Comparison of ENCODE assay signal across 40 mouse cellular contexts in the genomic region with DNA sequence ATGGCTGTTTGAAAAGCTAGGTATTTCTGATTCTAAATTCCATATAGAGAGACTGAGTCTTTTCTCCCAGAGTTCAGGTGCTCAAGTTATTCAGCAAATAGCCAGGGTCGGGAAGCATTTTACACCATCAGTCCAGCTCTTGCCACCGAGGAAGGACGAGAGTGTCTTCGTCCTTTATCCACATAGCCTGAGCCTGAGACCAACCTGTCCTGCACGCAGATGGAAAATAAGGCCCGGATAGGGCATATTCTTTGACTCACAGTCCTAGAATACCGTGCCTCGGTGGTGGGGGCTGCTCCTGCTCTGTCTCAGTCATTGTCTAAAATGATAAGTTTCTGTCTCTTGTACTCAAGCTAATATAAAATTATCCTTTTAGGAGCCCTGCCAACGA. TPM values are rescaled to one million over a fixed set of nuclear protein-coding genes. Genes with fewer than 3 reads are reported as not detected.
"Had no signal": no experiment of that assay in that cellular context is flagged by ENCODE, and none has a peak within 500 bp of the region (broad histone marks: within the 10 kb centered on the region; RNA-seq: fewer than 3 reads in every experiment).

No protein-coding gene starts in this region.

- H3K27ac ChIP-seq: left cerebral cortex, adult 2 months; limb, embryonic 10.5 days; limb, embryonic 12.5 days; limb, embryonic 13.5 days; limb, embryonic 15.5 days; liver, embryonic 12.5 days; liver, embryonic 13.5 days; liver, embryonic 14.5 days; liver, embryonic 15.5 days; lung, embryonic 15.5 days; macrophage; midbrain, embryonic 10.5 days; midbrain, embryonic 12.5 days; midbrain, embryonic 13.5 days; midbrain, embryonic 15.5 days; neural tube, embryonic 12.5 days had no signal

- H3K27me3 ChIP-seq: limb, embryonic 13.5 days; limb, embryonic 15.5 days; liver, embryonic 12.5 days; liver, embryonic 13.5 days; liver, embryonic 15.5 days; lung, embryonic 15.5 days; megakaryocyte, embryonic 14.5 days; neural tube, embryonic 12.5 days had no signal

- H3K36me3 ChIP-seq: limb, embryonic 10.5 days; limb, embryonic 12.5 days; limb, embryonic 13.5 days; limb, embryonic 15.5 days; liver, embryonic 12.5 days; liver, embryonic 13.5 days; liver, embryonic 15.5 days; lung, embryonic 15.5 days; midbrain, embryonic 10.5 days; midbrain, embryonic 12.5 days; midbrain, embryonic 13.5 days; midbrain, embryonic 15.5 days; neural tube, embryonic 12.5 days had no signal

- H3K4me2 ChIP-seq: limb, embryonic 12.5 days; limb, embryonic 13.5 days; limb, embryonic 15.5 days; lung, embryonic 14.5 days; lung, embryonic 15.5 days; midbrain, embryonic 11.5 days; midbrain, embryonic 12.5 days; midbrain, embryonic 13.5 days; midbrain, embryonic 15.5 days; neural tube, embryonic 12.5 days had no signal

- H3K9ac ChIP-seq: limb, embryonic 12.5 days; limb, embryonic 13.5 days; limb, embryonic 15.5 days; liver, embryonic 12.5 days; liver, embryonic 13.5 days; liver, embryonic 14.5 days; liver, embryonic 15.5 days; lung, embryonic 14.5 days; lung, embryonic 15.5 days; midbrain, embryonic 12.5 days; midbrain, embryonic 13.5 days; midbrain, embryonic 15.5 days; neural tube, embryonic 12.5 days had no signal

- H3K4me1 ChIP-seq: limb, embryonic 12.5 days; limb, embryonic 13.5 days; limb, embryonic 15.5 days; liver, embryonic 12.5 days; liver, embryonic 13.5 days; liver, embryonic 15.5 days; lung, embryonic 15.5 days; megakaryocyte, embryonic 14.5 days had no signal

- H3K9me3 ChIP-seq: limb, embryonic 10.5 days; limb, embryonic 12.5 days; limb, embryonic 13.5 days; limb, embryonic 15.5 days; liver, embryonic 12.5 days; liver, embryonic 13.5 days; liver, embryonic 15.5 days; lung, embryonic 15.5 days; midbrain, embryonic 10.5 days; midbrain, embryonic 12.5 days; midbrain, embryonic 13.5 days; midbrain, embryonic 15.5 days; neural tube, embryonic 12.5 days had no signal

- H3K4me3 ChIP-seq: left cerebral cortex, adult 2 months; limb, embryonic 10.5 days; limb, embryonic 12.5 days; limb, embryonic 13.5 days; limb, embryonic 15.5 days; liver, embryonic 12.5 days; lung, embryonic 15.5 days; megakaryocyte, embryonic 14.5 days; midbrain, embryonic 10.5 days; midbrain, embryonic 12.5 days; midbrain, embryonic 13.5 days; midbrain, embryonic 15.5 days; myocyte; neural tube, embryonic 12.5 days had no signal

- DNase-seq: liver; liver, embryonic 13.5 days had no signal

- ATAC-seq: liver, embryonic 12.5 days; lung, postnatal 0 days; midbrain, embryonic 13.5 days; midbrain, embryonic 16.5 days had no signal

RNA-seq across cellular contexts. Expression of gene Igfbp1, which starts 2.8 kb away (rescaled TPM):
- total RNA-seq: left cerebral cortex, adult 2 months; left cerebral cortex, adult 8-10 months; left cerebral cortex, postnatal 25 days; left cerebral cortex, postnatal 36 days; megakaryocyte progenitor cell, adult 5-6 weeks; megakaryocyte, adult 5-6 weeks; megakaryocyte-erythroid progenitor cell, adult 5-6 weeks; midbrain, postnatal 0 days; monocyte, adult 5-6 weeks had no signal
- polyA plus RNA-seq: macrophage; midbrain, embryonic 15.5 days; midbrain, postnatal 0 days; myocyte had no signal

RNA-seq across cellular contexts. Expression of gene Gm11985, which starts 12.0 kb away (rescaled TPM):
- total RNA-seq: left cerebral cortex, adult 2 months; left cerebral cortex, adult 8-10 months; left cerebral cortex, postnatal 10 days; left cerebral cortex, postnatal 14 days; left cerebral cortex, postnatal 25 days; left cerebral cortex, postnatal 36 days; left cerebral cortex, postnatal 4 days; liver, adult 2 months; megakaryocyte progenitor cell, adult 5-6 weeks; megakaryocyte, adult 5-6 weeks; megakaryocyte-erythroid progenitor cell, adult 5-6 weeks; midbrain, postnatal 0 days; monocyte, adult 5-6 weeks had no signal
- polyA plus RNA-seq: limb, embryonic 10.5 days; limb, embryonic 11.5 days; limb, embryonic 12.5 days; limb, embryonic 15.5 days; liver, adult 2 months; liver, embryonic 12.5 days; liver, embryonic 13.5 days; liver, embryonic 14.5 days; liver, embryonic 15.5 days; liver, embryonic 16.5 days; lung, adult 2 months; lung, embryonic 14.5 days; lung, embryonic 15.5 days; lung, postnatal 0 days; macrophage; midbrain, embryonic 10.5 days; midbrain, embryonic 11.5 days; midbrain, embryonic 12.5 days; midbrain, embryonic 13.5 days; midbrain, embryonic 14.5 days; midbrain, embryonic 15.5 days; midbrain, embryonic 16.5 days; midbrain, postnatal 0 days; myocyte; neural tube, embryonic 11.5 days; neural tube, embryonic 12.5 days had no signal

RNA-seq across cellular contexts. Expression of gene Igfbp3, which starts 13.3 kb away (rescaled TPM):
- total RNA-seq: megakaryocyte progenitor cell, adult 5-6 weeks; megakaryocyte-erythroid progenitor cell, adult 5-6 weeks; monocyte, adult 5-6 weeks had no signal
- polyA plus RNA-seq: macrophage had no signal
